Mouse (Mus musculus): ENCODE measurements around the gene S1pr1. TPM values are rescaled to one million over a fixed set of nuclear protein-coding genes. Genes with fewer than 3 reads are reported as not detected.

Gene S1pr1
- total RNA-seq, 1 experiment from 2014 or later = 3.5 TPM

DNA sequence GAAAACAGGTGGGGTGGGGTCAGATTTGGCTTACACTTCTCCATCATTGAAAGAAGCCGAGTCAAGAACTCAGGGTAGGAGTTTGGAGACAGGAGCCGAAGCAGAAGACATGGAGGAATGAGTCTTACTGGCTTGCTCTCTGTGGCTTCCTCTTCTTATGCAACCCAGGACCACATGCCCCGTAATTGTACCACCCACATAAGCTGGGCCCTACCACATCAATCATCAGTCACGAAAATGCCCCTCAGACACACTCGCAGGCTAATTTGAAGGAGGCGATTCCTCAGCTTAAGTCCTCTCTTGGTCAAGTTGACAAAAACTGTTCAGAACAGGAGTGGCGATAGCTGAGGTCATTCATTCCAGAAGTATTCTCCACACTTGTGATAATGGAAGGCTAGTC is 35.9 kb downstream of the S1pr1 start:
- ATAC-seq (replicated peaks; ENCODE audit: low read depth, poor library complexity, severe bottlenecking) = peak; percentile 51

DNA sequence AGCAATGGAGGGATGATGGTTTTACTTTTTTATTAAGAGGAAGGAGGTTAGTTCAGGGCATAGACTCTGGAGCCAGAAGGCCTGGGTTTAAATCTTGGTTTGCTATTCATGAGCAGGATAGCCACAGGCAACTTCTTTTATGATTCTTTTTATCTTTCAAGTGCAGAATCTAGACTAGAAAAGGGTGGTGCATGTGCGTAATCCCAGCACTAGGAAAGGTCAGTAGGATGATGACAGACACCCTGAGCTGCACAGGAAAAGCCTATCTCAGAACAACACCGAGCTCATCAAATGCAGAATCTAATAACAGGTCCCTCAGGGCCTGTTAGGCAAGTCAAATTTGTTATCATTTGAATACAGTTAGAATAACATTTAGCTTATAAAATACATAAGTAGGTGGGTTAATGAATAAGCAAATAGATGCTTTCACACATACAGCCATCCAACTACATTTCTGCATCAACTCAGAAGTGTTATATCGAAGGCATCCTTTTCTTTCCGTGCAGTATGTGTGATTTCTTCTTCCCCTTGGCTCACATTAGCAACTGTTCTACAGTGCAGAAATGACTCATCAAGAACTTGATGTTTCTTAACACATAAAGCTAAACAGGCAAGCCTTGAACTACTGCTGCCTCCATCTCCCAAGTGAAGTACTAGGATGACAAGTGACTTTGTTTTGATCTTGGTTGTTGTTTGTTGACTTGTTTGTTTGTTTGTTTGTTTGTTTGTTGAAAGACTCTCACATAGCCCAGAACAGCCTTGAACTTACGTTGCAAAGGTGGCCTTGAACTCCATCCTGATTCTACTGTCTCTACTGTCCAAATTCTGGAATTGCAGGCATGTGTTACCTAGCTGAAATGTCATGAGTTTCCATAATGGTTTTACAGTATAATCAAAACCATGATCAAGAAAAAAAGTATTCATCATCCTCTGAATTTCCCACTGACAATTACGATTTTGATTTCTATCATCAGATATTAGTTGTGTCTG is 39.0 kb downstream of the S1pr1 start:
- ATAC-seq (replicated peaks; ENCODE audit: low read depth, poor library complexity, severe bottlenecking) = no peak

DNA sequence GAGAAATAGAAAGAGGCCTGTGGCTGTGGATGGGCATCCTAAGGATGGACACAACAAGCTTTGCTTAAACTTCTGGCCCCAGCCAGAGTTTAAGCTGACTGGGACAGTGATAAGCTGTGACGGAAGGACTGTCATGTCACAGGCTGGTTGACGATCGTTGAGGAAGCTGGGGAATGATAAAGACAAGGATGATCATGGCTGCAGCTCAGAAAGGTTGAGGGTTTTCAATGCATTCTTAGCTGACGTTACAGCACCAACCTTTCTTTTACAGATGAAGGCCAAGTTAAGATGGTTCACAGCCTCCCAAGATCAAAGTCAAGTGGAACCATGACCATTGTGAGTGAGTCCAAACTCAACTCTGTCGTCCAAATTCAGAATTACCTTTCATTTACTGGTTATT is 40.2 kb downstream of the S1pr1 start:
- no peak for ATAC-seq (replicated peaks; ENCODE audit: low read depth, poor library complexity, severe bottlenecking)

DNA sequence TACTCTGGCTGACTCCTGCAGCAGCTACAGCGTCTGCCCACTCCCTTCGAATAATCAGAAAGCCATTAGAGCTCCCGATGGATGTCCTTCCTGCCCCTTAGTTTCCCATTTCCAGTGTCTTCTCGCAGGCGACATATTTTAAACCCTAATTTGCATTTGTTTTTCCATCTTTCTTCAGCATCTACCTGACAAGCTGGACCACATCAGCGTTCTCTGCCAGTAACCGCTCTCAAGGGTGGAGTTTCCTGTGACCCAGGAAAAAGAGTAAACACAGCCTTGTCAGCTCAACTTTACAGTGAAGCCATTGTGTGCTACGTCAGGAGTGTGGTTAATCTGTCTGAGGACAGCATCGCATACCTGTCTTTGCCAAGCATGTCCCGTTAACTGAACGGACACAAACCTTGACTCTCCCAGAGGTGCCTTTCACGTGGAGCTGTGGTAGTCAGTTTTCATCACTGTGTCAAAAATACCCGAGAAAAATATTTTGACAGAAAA is 41.2 kb downstream of the S1pr1 start:
- no peak for ATAC-seq (replicated peaks; ENCODE audit: low read depth, poor library complexity, severe bottlenecking)

GRCm38 (mm10) chr3:115672965-115673662 is 41.8 kb downstream of the S1pr1 start:
- ATAC-seq (replicated peaks; ENCODE audit: low read depth, poor library complexity, severe bottlenecking) = peak; percentile 68

GRCm38 (mm10) chr3:115669230-115669629 is 45.6 kb downstream of the S1pr1 start:
- peak; percentile 79 for ATAC-seq (replicated peaks; ENCODE audit: low read depth, poor library complexity, severe bottlenecking)

DNA sequence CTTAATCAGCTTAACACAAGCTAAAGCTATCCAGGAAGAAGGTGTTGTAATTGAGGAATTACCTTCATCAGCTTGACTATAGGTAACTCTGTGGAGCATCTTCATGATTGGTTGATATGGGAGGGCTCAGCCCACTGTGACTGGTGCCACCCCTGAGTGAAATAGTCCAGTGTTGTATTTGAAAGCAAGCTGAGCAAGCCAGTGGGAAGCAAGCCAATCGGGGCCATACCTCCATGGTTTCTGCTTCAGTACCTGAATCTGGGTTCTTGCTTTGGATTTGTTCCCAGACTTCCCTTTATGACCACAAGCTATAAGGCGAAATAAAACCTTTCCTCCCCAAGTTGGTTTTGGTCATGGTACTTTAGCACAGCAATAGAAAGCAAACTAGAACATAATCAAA is 47.7 kb downstream of the S1pr1 start:
- ATAC-seq (replicated peaks; ENCODE audit: low read depth, poor library complexity, severe bottlenecking) = no peak

GRCm38 (mm10) chr3:115666547-115666946 is 48.3 kb downstream of the S1pr1 start:
- ATAC-seq (replicated peaks; ENCODE audit: low read depth, poor library complexity, severe bottlenecking) = no peak

DNA sequence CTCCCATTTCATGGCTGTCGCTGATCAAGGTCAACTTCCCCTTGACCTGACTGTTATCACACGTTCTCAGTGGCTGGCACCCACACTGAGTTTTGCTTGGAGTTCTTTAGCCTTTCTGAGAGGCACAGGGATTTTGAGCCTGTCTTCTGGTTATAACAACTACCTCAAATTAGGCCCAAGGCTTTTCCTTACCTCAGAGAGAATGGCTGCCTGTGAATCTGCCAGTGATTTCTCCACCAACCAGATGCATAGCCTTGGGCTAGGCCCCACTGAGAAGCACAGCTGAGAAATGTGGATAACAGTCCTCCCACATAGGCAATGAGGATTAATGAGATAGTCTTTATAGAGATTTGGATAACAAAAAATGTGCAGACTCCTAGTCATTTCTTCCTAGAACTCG is 50.4 kb downstream of the S1pr1 start:
- no peak for ATAC-seq (replicated peaks; ENCODE audit: low read depth, poor library complexity, severe bottlenecking)

DNA sequence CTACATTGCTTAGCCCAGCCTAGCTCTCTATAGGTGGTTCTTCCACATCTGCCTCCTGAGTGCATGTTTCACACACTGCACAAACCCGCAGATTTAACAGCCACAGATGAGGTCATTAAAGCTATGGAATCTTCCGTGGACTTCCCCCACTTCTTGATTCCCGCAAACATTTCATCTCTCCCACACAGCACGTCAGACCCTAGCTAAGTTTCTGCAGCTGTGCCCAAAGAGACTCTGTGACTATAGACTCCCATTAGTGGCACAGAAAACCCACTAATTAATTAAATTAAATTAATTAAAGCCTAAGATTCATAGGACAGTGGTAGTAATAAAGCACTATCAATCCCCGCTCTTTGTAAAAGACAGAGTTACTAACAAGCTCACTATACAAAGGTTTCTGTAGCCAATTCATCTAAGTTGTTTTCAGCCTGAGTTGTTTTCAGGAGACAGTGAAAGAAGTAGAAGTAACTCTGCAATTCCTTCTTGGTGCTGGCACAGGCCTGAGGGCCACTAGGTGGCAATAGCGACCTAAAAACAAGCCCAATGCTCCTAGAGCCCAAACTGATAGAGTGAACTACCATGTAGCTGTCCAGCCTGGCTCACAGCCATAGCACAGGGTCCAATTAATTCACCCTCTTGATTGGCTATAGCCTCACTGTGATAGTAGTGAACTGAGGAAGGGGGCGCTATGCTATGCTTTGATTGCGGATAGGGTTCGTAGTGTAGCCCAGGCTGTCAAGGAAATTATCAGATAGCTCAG is 54.0 kb downstream of the S1pr1 start:
- ATAC-seq (replicated peaks; ENCODE audit: low read depth, poor library complexity, severe bottlenecking) = peak; percentile 97

Other genes starting within 250 kb of the S1pr1 start
- gene Dph5, start 172.8 kb upstream of the S1pr1 start, total RNA-seq (2017) = 66.7 and 76.1 TPM in 2 replicates

All from common myeloid progenitor, adult 5-6 weeks (primary cell).